Mouse (Mus musculus) stomach, embryonic 14.5 days (tissue): ENCODE measurements around the gene Crybg1. TPM values are rescaled to one million over a fixed set of nuclear protein-coding genes. Genes with fewer than 3 reads are reported as not detected.

Source experiments
- ATAC-seq: fragments of 200-750 bp; cut with Nextera tagmentation; 2 replicates; pipeline ENCODE4 v1.8.0; 2017; ENCODE audit warnings: low read depth, moderate TSS enrichment; ENCODE audit not compliant: insufficient number of reproducible peaks, insufficient read depth, low FRiP score
- H3K27ac ChIP-seq: fragments of 300-500 bp; sonication (generic); 2 replicates; pipeline ENCODE4 v1.5.1; 2014; ENCODE audit warnings: mild to moderate bottlenecking, low read length, moderate library complexity, mixed read lengths
- H3K27me3 ChIP-seq: fragments of 300-500 bp; sonication (generic); 2 replicates; pipeline ENCODE4 v1.6.1; 2014; ENCODE audit warnings: low read length, control low read depth, mixed read lengths; ENCODE audit not compliant: control insufficient read depth, insufficient read depth
- H3K36me3 ChIP-seq: fragments of 300-500 bp; sonication (generic); 2 replicates; pipeline ENCODE4 v1.6.1; 2014; ENCODE audit warnings: mild to moderate bottlenecking, control low read depth, low read length, moderate library complexity, mixed read lengths; ENCODE audit not compliant: control insufficient read depth, insufficient read depth
- H3K4me1 ChIP-seq: fragments of 300-500 bp; sonication (generic); 2 replicates; pipeline ENCODE4 v1.6.1; 2014; ENCODE audit warnings: low read length, control low read depth, mixed read lengths; ENCODE audit not compliant: control insufficient read depth, insufficient read depth
- H3K4me2 ChIP-seq: fragments of 300-500 bp; sonication (generic); replicated peaks from 2 replicates; pipeline ENCODE4 v1.6.1; 2014; ENCODE audit warnings: low read depth, low read length, control low read depth
- H3K4me3 ChIP-seq: fragments of 300-500 bp; sonication (generic); 2 replicates; pipeline ENCODE4 v1.5.1; 2014; ENCODE audit warnings: low read depth, low read length, control low read depth
- H3K9ac ChIP-seq: fragments of 300-500 bp; sonication (generic); replicated peaks from 2 replicates; pipeline ENCODE4 v1.6.1; 2014; ENCODE audit warnings: low read depth, mild to moderate bottlenecking, control low read depth, low read length, moderate library complexity, mixed read lengths
- H3K9me3 ChIP-seq: fragments of 300-500 bp; sonication (generic); 2 replicates; pipeline ENCODE4 v1.6.1; 2016; ENCODE audit warnings: low read depth, low read length, control low read depth; ENCODE audit not compliant: control insufficient read depth
- WGBS: fragments of 180-500 bp; shearing (Covaris S2); extraction: QIAGEN DNeasy Blood & Tissue Kit; methylation state at CpG from one replicate; pipeline ENCODE4 v1.1.7; 2014; 5-methylcytosine and 5-hydroxymethylcytosine counted together
- polyA plus RNA-seq: library from polyadenylated mRNA; unstranded; fragments of >200 nt; fragmentation: Nextera tagmentation; extraction: Ambion mirVana; gene quantifications from 2 replicates; pipeline ENCODE4 v1.2.1, GENCODE M21; 2014

The Crybg1 gene
- polyA plus RNA-seq, 1 experiment from 2014 or later, result 2.7 TPM

- no peaks in the 10 kb centered on the region for H3K9me3 ChIP-seq
- no peak overlapping the region for H3K27ac ChIP-seq
- 45% methylated on average over 4 of the region's 4 CpGs for WGBS
- H3K4me3 ChIP-seq, result no peak overlapping the region
- no peaks in the 10 kb centered on the region for H3K27me3 ChIP-seq
- no peak overlapping the region for H3K4me2 ChIP-seq
- H3K4me1 ChIP-seq, result no peaks in the 10 kb centered on the region
- no peak for ATAC-seq
- H3K36me3 ChIP-seq, result no peaks in the 10 kb centered on the region
- no peak overlapping the region for H3K9ac ChIP-seq
These were observed 11.5 kb upstream of the Crybg1 start for GRCm38 (mm10) chr10:44160150-44160549.

DNA sequence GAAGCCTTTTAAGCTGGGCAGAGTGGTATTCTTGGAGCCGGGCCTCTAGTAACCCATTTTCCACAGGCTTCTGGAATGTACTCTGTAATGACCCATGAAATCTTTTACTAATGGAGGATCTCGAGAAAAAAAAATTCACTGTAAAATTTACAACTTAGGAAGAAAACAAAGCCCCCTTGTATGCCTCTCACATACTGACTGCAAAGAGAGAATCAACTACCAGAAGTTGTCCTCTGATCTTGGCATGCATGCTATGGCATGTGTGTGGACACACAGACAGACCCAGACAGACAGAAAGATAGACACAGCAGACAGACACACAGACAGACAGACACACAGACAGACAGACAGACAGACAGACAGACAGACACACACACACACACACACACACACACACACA, 8.8 kb upstream of the Crybg1 start:
- ATAC-seq, result no peak
- no peak overlapping the region for H3K4me3 ChIP-seq
- no peak overlapping the region for H3K4me2 ChIP-seq
- H3K27me3 ChIP-seq, result no peaks in the 10 kb centered on the region
- no peaks in the 10 kb centered on the region for H3K9me3 ChIP-seq
- H3K27ac ChIP-seq, result no peak overlapping the region
- no peak overlapping the region for H3K9ac ChIP-seq
- WGBS, result 73% methylated on average over 2 of the region's 2 CpGs
- no peaks in the 10 kb centered on the region for H3K36me3 ChIP-seq
- H3K4me1 ChIP-seq, result no peaks in the 10 kb centered on the region

- H3K4me3 ChIP-seq, result no peak overlapping the region
- no peak for ATAC-seq
- no peaks in the 10 kb centered on the region for H3K27me3 ChIP-seq
- no peaks in the 10 kb centered on the region for H3K36me3 ChIP-seq
- 93% methylated on average over 2 of the region's 2 CpGs for WGBS
- H3K9ac ChIP-seq, result no peak overlapping the region
- H3K27ac ChIP-seq, result no peak overlapping the region
- peaks cover 4% of the 10 kb centered on the region; the same call in 1 of the 2 replicates for H3K4me1 ChIP-seq
- H3K4me2 ChIP-seq, result no peak overlapping the region
- no peaks in the 10 kb centered on the region for H3K9me3 ChIP-seq
These were observed 1.8 kb upstream of the Crybg1 start for GRCm38 (mm10) chr10:44150501-44150900.

DNA sequence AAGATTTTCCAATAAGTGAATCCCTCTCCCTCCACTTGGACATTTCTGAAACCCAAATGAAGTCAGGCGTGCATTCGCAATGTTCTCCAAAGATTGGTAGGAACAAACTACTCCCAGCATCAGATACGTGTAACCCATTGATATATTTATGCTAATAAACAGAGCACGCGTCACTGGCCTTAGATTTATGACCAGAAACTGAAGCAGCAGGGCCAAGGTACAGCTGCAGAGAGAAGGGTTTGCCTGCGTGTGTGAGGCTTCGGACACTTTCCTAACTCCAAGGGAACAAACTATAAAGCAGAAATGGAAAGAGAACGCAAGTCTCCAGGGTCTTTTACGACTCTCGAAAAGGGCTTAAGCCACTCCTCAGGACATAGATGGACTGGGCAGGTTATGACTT, 5.3 kb downstream of the Crybg1 start:
- Histone ChIP-seq H3K4me2 (no peak overlapping the region), H3K9me3 (no peaks in the 10 kb centered on the region), H3K4me3 (no peak overlapping the region), H3K9ac (no peak overlapping the region), H3K27me3 (no peaks in the 10 kb centered on the region), H3K27ac (no peak overlapping the region), H3K36me3 (no peaks in the 10 kb centered on the region), H3K4me1 (0 out of 2 replicates have a peak, but pooled peaks cover under 1% of the 10 kb centered on the region)
- no peak for ATAC-seq
- 68% methylated on average over 10 of the region's 10 CpGs for WGBS

GRCm38 (mm10) chr10:44138137-44138855, 10.4 kb downstream of the Crybg1 start:
- Histone ChIP-seq H3K4me2 (no peak overlapping the region), H3K27ac (no peak overlapping the region), H3K27me3 (no peaks in the 10 kb centered on the region), H3K36me3 (no peaks in the 10 kb centered on the region), H3K4me3 (no peak overlapping the region), H3K4me1 (no peaks in the 10 kb centered on the region), H3K9ac (no peak overlapping the region), H3K9me3 (no peaks in the 10 kb centered on the region)
- 44% methylated on average over 13 of the region's 13 CpGs for WGBS
- no peak for ATAC-seq

- Histone ChIP-seq H3K9ac (no peak overlapping the region), H3K27ac (no peak overlapping the region), H3K4me2 (no peak overlapping the region), H3K27me3 (no peaks in the 10 kb centered on the region), H3K36me3 (no peaks in the 10 kb centered on the region), H3K4me1 (no peaks in the 10 kb centered on the region), H3K4me3 (no peak overlapping the region), H3K9me3 (no peaks in the 10 kb centered on the region)
- no peak for ATAC-seq
- WGBS, result 80% methylated on average over 5 of the region's 5 CpGs
These were observed 22.6 kb downstream of the Crybg1 start for GRCm38 (mm10) chr10:44126047-44126446.

GRCm38 (mm10) chr10:44124400-44124933, 24.2 kb downstream of the Crybg1 start:
- Histone ChIP-seq H3K4me1 (peaks cover 6% of the 10 kb centered on the region), H3K9me3 (no peaks in the 10 kb centered on the region), H3K4me2 (no peak overlapping the region), H3K27me3 (no peaks in the 10 kb centered on the region), H3K4me3 (no peak overlapping the region), H3K9ac (no peak overlapping the region), H3K36me3 (no peaks in the 10 kb centered on the region), H3K27ac (no peak overlapping the region)
- WGBS, result 54% methylated on average over 6 of the region's 6 CpGs
- ATAC-seq, result 0 out of 2 replicates have a peak, but pooled peaks have one; percentile 37

GRCm38 (mm10) chr10:44118616-44119015, 30.0 kb downstream of the Crybg1 start:
- ATAC-seq, result no peak
- Histone ChIP-seq H3K27me3 (no peaks in the 10 kb centered on the region), H3K27ac (no peak overlapping the region), H3K4me3 (no peak overlapping the region), H3K4me1 (peaks cover 20% of the 10 kb centered on the region), H3K9ac (no peak overlapping the region), H3K9me3 (no peaks in the 10 kb centered on the region), H3K36me3 (no peaks in the 10 kb centered on the region), H3K4me2 (no peak overlapping the region)
- 42% methylated on average over 4 of the region's 4 CpGs for WGBS

DNA sequence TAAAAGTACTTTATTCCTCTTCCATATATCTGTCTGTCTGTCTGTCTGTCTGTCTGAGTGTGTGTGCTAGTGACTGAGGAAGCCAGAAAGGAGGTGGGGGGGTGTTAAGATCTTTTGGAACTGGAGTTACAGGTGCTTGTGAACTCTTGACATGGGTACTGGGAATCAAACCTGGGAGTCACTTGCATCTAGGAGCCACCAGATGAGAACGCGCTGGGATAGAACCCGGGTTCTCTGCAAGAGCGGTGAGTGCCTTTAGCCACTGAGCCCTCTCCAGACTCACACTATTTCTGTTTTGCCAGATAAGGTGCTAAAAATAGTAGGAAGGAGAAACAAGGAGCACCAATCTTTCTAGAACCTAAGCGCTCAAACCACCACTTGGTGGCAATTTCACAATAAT, 31.9 kb downstream of the Crybg1 start:
- WGBS, result 89% methylated on average over 5 of the region's 5 CpGs

More for the DNA sequence above, 31.9 kb downstream of the Crybg1 start:
- H3K9me3 ChIP-seq, result no peaks in the 10 kb centered on the region
- H3K4me2 ChIP-seq, result no peak overlapping the region
- H3K4me3 ChIP-seq, result no peak overlapping the region
- H3K9ac ChIP-seq, result no peak overlapping the region
- peaks cover 26% of the 10 kb centered on the region for H3K4me1 ChIP-seq
- H3K36me3 ChIP-seq, result no peaks in the 10 kb centered on the region
- no peaks in the 10 kb centered on the region for H3K27me3 ChIP-seq
- no peak for ATAC-seq
- no peak overlapping the region for H3K27ac ChIP-seq
